Mouse (Mus musculus) urinary bladder, postnatal 10 days (tissue): Measurements from ENCODE around the gene Gm44805.

Source experiments
- DNase-seq: peaks from one replicate; pipeline ENCODE4 v3.0.0; 2022; ENCODE audit warnings: low spot score

Gene Gm44805

DNA sequence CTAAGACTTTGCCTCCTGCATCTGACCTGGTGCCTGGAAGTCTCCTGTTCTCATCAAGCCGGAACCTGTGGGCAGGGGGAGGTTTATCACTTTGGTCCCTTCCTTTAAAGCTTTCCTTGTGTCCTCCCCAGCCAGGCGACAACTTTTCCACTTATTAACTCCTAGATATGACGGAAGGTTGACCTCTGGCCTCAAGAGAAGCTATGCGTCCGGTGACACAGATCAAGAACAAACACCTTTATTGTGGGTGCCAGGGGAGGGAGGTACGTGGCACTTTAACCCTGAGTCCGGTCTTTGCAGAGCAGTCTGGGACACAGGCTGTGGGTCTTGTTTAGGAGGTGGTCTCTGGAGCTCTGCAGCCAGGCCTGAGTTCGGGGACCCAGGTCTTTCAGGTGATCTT, 3.4 kb downstream of the Gm44805 start, which contains the start of gene Apoc2:
Gene Apoc2 (minus strand): TSS at position 70 of the 400 bp plus-strand sequence.
- DNase-seq, result no peak

DNA sequence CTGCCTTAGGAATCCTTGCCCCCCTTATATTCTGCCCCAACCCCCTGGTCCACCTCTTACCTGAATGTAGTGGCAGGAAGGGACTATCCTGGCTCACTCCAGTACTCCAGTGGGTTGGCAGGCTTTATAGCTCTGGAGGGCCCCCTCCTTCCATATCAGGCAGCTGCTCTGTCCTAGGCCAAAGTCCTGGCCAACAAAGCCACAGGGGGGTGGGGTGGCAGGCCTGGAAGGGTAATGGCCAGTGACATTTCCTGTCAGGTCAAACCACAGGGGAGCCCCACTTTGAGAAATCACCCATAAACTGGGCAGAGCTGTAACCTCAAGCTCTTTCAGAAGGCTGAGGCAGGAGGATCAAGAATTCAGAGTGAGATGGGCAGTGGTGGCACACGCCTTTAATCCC, 4.6 kb downstream of the Gm44805 start:
- no peak for DNase-seq

DNA sequence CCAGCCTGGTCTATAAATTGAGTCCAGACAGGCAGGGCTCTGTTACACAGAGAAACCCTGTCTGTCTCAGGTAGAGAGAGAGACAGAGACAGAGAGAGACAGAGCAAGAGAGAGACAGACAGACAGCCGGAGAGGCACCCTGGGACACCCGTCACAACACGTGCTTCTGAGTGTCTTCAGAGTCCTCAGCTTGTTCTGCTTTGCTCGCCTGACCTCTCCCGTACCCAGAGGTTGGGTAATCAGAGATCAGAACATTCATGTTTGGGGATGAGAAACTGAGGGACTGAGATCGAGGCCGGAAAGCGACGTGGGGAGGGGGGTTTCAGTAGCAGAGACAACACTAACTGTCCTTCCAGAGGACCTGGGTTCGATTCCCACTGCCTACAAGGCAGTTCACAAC, 5.4 kb downstream of the Gm44805 start:
- DNase-seq, result no peak

- DNase-seq, result no peak
These were observed 8.0 kb downstream of the Gm44805 start for GRCm38 (mm10) chr7:19673083-19673699.

GRCm38 (mm10) chr7:19671511-19671910, 9.7 kb downstream of the Gm44805 start:
- no peak for DNase-seq

- DNase-seq, result peak; percentile 81
These were observed 12.1 kb downstream of the Gm44805 start for GRCm38 (mm10) chr7:19668947-19669721.

DNA sequence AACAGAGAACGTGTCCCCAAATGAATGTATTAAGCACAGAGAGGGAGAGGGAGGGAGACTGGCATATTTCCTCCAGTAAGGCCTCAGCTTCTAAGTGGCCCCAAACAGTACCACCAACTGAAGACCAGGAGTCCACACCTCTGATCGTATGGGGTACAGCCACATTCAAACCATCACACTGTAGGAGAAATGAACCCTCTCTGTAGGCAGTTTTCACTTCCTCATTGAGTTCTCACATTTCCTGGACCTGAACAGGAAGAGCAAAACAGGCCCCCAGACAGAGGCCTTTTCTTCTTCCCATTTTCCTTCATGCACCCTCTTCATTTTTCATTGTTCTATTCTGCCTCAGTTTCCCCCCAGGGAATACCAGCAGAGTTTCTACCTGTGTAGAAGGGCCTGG, 13.8 kb downstream of the Gm44805 start:
- DNase-seq, result no peak

GRCm38 (mm10) chr7:19666750-19667149, 14.5 kb downstream of the Gm44805 start:
- DNase-seq, result no peak

GRCm38 (mm10) chr7:19664955-19665841, 16.0 kb downstream of the Gm44805 start, which contains the start of gene Clptm1:
Gene Clptm1, minus strand, starts transcription at chr7:19665033.
- peak; percentile 93 for DNase-seq

DNA sequence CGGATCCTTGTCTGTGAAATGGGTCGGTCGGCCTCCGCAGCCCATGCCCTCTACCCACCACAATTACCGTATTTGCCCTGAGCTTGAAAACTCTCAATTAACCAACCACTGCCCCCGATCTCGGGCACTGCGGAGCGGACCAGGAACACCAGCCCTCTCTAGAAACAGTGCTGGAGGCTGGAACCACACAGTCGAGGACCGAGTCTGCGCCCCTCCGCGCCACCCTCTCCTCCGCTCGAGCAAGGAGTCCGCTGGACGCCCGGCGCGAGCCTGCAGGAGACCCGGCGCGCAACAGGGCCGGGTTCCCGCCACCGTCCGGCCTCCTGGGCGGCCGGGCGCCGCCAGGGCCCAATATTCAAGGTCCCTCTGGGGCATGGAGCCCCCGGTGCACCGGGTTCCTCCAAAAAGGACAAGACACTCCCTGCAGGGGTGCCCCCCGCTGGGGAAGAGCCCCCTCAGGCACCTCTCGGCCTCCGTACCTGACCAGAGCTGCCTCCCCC, 16.7 kb downstream of the Gm44805 start:
- no peak for DNase-seq

- no peak for DNase-seq
These were observed 17.3 kb downstream of the Gm44805 start for GRCm38 (mm10) chr7:19663940-19664339.

DNA sequence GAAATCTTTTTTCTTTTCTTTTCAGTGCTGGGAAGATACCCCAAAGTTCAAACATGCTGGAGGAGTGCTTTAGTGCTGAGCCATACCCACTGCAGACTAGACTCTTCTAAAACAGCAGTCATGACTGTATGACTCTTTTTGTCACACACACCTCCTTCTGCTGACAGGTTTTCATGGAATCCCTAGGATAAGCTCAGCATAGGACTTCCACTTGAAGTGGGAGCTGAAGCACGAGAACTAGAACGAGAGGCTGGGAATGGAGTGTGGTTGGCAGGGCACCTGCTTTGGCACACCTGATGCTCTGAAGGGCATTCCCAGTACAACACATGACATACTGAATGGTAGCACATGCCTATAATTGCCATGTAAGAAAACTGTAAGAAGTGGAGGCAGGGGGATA, 28.6 kb downstream of the Gm44805 start:
- no peak for DNase-seq

- DNase-seq, result no peak
These were observed 30.0 kb downstream of the Gm44805 start for GRCm38 (mm10) chr7:19651063-19651786.

DNA sequence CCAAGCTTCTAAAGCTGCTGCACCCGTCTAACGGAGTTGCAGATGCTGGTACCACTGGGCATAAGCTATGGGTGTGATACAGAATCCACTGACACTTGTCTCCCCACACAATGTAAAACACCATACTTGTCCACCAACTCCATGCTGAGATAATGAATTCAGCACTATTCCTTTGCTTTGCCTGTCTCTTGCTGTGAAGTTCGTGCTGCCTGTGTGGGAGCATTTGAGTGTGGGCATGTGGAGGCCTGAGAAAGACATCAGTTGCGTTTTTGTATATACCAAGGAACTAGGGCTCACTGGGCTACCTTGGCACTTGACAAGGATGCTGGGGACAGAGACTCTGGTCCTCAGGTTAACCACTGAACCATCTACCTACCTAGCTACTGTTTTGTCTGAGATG, 40.0 kb downstream of the Gm44805 start:
- DNase-seq, result no peak

GRCm38 (mm10) chr7:19635074-19635827, 46.0 kb downstream of the Gm44805 start:
- no peak for DNase-seq

DNA sequence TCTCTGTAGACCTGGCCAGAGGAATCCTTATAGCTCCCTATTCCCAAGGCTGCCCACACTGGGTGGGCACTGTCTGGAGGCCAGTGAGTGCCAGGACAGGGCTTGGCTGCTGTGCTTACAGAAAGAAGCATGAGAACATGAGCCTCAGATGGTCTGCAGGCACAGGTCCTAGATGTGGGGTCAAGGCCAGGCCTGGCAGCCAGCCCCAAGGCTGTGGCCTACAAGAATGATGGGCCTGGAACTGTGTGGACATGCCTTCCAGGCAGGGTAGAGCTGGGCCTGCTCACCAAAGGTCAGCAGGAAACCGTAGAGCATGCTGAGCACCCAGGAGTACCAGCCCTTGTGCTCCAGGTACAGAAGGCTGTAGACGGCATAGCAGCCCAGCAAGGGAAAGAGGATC, 46.6 kb downstream of the Gm44805 start:
- DNase-seq, result no peak

- DNase-seq, result no peak
These were observed 47.4 kb downstream of the Gm44805 start for GRCm38 (mm10) chr7:19633855-19634254.

DNA sequence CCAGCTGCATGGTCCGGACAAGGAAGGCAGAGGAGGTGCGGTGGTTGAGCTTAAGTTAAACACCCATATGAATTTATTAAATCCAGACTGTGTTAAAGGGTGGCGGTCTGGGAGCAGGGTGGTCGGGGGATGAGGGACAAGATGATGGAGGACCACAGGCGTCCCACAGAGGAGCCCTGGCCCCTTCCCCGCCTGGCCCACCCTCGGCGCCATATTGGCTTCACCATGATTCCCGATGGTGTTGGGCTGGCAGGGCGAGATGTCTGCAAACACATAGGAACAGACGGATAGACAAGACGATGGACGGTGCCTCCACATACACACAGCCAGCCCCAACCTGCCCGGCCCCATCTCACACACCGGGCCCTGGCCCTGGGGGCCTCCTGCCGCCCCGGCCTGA, 48.0 kb downstream of the Gm44805 start:
- DNase-seq, result no peak

- DNase-seq, result no peak
These were observed 48.5 kb downstream of the Gm44805 start for GRCm38 (mm10) chr7:19632720-19633119.

GRCm38 (mm10) chr7:19632275-19632674, 48.9 kb downstream of the Gm44805 start:
- DNase-seq, result no peak

GRCm38 (mm10) chr7:19629361-19629734, 51.9 kb downstream of the Gm44805 start, which contains the start of gene Relb:
Gene Relb, minus strand, starts transcription at chr7:19629438.
- DNase-seq, result peak; percentile 78
